Mouse (Mus musculus) neural tube, embryonic 13.5 days (tissue): Measurements from ENCODE around the gene Tmem184a. TPM values are rescaled to one million over a fixed set of nuclear protein-coding genes. Genes with fewer than 3 reads are reported as not detected.

Experiments used
- ATAC-seq: fragments of 200-750 bp; cut with Nextera tagmentation; 2 replicates; pipeline ENCODE4 v1.8.0; 2017; ENCODE audit warnings: low read depth, mild to moderate bottlenecking, moderate TSS enrichment, moderate library complexity
- H3K27ac ChIP-seq: fragments of 300-500 bp; sonication (generic); replicated peaks from 2 replicates; pipeline ENCODE4 v1.5.1; 2015; ENCODE audit warnings: moderate library complexity, mild to moderate bottlenecking, inconsistent platforms
- H3K27me3 ChIP-seq: fragments of 300-500 bp; sonication (generic); 2 replicates; pipeline ENCODE4 v1.6.1; 2015; ENCODE audit warnings: mild to moderate bottlenecking, inconsistent platforms
- H3K36me3 ChIP-seq: fragments of 300-500 bp; sonication (generic); 2 replicates; pipeline ENCODE4 v1.6.1; 2015; ENCODE audit warnings: mild to moderate bottlenecking, inconsistent platforms
- H3K4me1 ChIP-seq: fragments of 300-500 bp; sonication (generic); replicated peaks from 2 replicates; pipeline ENCODE4 v1.6.1; 2015; ENCODE audit warnings: inconsistent platforms
- H3K4me2 ChIP-seq: fragments of 300-500 bp; sonication (generic); 2 replicates; pipeline ENCODE4 v1.6.1; 2015; ENCODE audit warnings: inconsistent platforms, mild to moderate bottlenecking, moderate library complexity
- H3K4me3 ChIP-seq: fragments of 300-500 bp; sonication (generic); 2 replicates; pipeline ENCODE4 v1.5.1; 2015; ENCODE audit warnings: mild to moderate bottlenecking, inconsistent platforms
- H3K9ac ChIP-seq: fragments of 300-500 bp; sonication (generic); 2 replicates; pipeline ENCODE4 v1.6.1; 2015; ENCODE audit warnings: moderate library complexity, mild to moderate bottlenecking, inconsistent platforms
- H3K9me3 ChIP-seq: fragments of 300-500 bp; sonication (generic); 2 replicates; pipeline ENCODE4 v1.6.1; 2016; ENCODE audit warnings: inconsistent platforms
- WGBS: fragments of 180-500 bp; shearing (Covaris S2); methylation state at CpG from one replicate; pipeline ENCODE4 v1.1.7; 2015; 5-methylcytosine and 5-hydroxymethylcytosine counted together
- polyA plus RNA-seq: library from polyadenylated mRNA; unstranded; fragments of >200 nt; fragmentation: Nextera tagmentation; extraction: Ambion mirVana; gene quantifications from 2 replicates; pipeline ENCODE4 v1.2.1, GENCODE M21; 2015

Tmem184a gene
- polyA plus RNA-seq, 1 experiment from 2014 or later: 0.64 TPM

DNA sequence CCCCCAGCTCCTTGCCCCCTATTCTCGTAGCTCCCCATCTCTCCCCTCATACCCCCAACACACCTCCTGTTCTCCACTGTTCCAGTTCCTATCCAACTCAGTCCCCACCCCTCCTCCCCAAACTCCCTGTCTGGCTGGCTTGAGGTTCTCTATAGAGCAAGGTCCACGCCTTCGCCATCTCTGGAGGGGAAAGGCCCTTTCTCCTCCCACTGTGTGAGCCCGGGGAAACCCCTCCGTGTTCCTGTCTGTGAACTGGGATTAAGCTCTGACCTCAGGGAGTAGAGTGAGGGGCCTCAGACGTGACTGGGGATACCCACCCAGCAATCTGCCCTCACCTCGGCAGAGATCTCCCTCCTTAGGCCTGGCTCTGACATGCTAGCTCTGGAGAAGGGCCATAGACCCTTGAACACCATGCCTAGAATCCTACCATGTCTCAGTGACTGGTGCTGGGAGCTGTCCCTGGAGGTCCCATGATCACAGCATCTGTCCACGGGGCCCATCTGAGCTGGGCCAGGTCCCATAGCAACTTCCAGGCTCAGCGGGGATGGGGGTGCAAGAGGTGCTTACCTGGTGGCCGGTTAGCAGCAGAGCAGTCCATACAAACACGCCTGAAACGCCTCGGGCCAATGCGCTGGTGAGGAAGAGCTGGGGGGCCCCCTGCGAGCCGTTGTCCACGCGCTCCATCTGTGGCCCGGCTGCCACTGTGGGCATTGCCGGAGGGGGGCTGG lies 7.2 kb downstream of the Tmem184a start:
- no peak overlapping the region for H3K9ac ChIP-seq
- peaks cover 40% of the 10 kb centered on the region for H3K27me3 ChIP-seq
- no peak for ATAC-seq
- no peaks in the 10 kb centered on the region for H3K4me1 ChIP-seq
- H3K4me3 ChIP-seq: no peak overlapping the region
- 74% methylated on average over 20 of the region's 20 CpGs for WGBS
- H3K4me2 ChIP-seq: no peak overlapping the region
- no peak overlapping the region for H3K27ac ChIP-seq
- H3K9me3 ChIP-seq: no peaks in the 10 kb centered on the region
- no peaks in the 10 kb centered on the region for H3K36me3 ChIP-seq

DNA sequence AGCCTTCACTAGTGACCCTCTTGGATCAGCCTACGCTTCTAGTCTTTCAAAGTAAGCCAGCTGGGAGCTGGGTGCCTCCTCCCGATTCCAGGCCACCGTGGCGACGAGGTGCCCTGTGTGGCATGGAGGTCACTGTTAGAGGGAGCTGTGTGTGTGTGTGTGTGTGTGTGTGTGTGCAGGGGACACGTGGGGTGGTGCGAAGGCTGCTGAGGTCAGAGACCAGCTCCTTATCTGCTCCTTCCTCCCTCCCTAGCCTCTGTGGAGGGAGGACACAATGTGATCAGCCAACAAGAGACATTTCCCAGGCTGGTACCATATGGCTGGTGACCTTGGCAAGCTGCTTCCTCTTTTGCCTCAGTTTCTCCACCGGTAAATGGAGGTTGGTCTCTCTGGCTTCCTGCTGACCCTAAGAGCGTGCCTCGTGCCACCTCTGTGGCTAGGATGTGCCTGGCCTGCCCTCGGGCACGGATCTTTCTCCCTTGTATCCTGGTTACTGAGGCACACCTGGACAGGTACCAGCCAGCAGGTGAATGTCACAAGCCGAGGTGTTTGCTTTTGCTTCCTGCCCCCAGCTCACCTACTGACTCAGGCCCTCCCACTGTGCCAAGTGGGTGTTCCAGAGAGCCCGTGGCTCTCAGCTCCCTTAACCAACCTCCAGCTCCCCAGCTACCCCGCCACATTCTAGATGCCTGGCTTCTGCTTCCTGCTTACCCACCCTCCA lies 7.9 kb downstream of the Tmem184a start:
- peaks cover 40% of the 10 kb centered on the region for H3K27me3 ChIP-seq
- H3K4me3 ChIP-seq: no peak overlapping the region
- no peak overlapping the region for H3K9ac ChIP-seq
- no peak for ATAC-seq
- H3K4me1 ChIP-seq: no peaks in the 10 kb centered on the region
- H3K9me3 ChIP-seq: no peaks in the 10 kb centered on the region
- no peak overlapping the region for H3K27ac ChIP-seq
- no peak overlapping the region for H3K4me2 ChIP-seq
- WGBS: 79% methylated on average over 15 of the region's 15 CpGs
- H3K36me3 ChIP-seq: no peaks in the 10 kb centered on the region

DNA sequence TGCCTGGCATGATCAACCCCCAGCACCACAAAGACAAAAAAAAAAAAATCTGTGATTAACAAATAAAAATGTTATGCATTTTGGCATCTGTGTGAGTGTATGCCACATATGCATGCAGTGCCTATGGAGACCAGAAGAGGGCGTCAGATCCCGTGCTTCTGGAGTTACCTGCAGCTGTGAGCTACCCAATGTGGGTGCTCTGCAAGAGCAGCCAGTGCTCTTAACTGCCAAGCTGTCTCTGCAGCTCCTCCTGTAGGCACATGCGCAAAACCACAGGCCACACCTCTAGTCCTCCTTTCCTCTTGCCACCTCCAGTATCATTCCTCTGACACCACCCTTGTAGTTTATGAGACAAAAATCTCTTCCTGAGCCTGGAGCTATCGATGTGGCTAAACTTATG lies 10.3 kb downstream of the Tmem184a start:
- H3K27me3 ChIP-seq: peaks cover 23% of the 10 kb centered on the region
- no peaks in the 10 kb centered on the region for H3K36me3 ChIP-seq
- H3K4me2 ChIP-seq: no peak overlapping the region
- no peaks in the 10 kb centered on the region for H3K9me3 ChIP-seq
- H3K27ac ChIP-seq: no peak overlapping the region
- ATAC-seq: no peak
- WGBS: 51% methylated on average over 4 of the region's 4 CpGs
- peaks cover 1% of the 10 kb centered on the region; the same call in 1 of the 2 replicates for H3K4me1 ChIP-seq
- no peak overlapping the region for H3K4me3 ChIP-seq
- no peak overlapping the region for H3K9ac ChIP-seq

DNA sequence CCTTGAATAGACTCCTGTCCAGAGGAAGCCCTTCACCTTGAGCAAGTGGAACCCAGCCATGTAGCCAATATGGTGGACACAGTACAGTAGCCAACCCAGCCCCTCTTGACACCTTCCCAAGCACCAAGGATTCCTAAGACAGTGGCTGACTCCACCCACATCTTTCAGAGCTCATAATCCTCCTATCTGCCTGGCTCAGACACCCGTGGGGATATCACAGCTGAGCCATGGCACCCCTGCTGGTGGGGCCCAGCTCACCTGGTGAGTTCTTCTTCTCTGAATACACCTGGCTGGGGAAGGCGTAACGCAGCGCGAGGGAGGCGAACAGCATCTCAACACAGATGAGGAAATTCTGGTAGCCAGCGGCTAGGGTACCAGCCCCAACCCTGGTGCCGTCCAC lies 13.8 kb downstream of the Tmem184a start:
- Histone ChIP-seq H3K27me3 (no peaks in the 10 kb centered on the region; the same call in 1 of the 2 replicates), H3K9ac (no peak overlapping the region), H3K27ac (no peak overlapping the region), H3K36me3 (peaks cover 6% of the 10 kb centered on the region), H3K4me3 (no peak overlapping the region), H3K4me1 (peaks cover 12% of the 10 kb centered on the region), H3K4me2 (no peak overlapping the region), H3K9me3 (no peaks in the 10 kb centered on the region)
- ATAC-seq: no peak
- 91% methylated on average over 8 of the region's 8 CpGs for WGBS

DNA sequence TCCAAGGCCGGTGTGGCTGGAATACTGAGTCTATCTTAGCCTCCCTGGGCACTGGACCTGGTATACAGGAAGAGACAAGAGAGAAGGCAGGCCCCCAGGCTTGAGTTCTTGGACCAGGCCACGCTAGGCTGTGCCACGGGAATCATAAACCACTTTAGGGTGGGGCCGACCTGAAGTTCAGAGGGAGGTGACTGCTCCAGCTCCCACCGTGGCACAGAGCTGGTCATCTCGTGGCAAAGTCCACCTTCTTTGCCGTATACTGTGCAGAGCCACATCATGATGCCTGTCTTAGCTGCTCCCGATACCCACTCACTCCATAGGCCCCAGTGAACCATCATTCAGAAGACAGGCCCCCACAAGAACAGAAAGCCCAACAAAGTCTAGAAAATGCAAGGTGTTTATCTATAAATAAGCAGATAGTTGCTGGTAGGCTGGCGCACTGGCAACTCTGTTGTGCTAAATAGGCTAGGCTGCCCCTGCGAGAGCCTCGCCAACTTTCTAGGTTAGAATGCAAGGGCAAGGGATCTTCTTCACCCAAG lies 15.1 kb downstream of the Tmem184a start:
- no peak for ATAC-seq
- Histone ChIP-seq H3K9me3 (no peaks in the 10 kb centered on the region), H3K36me3 (peaks cover 19% of the 10 kb centered on the region), H3K9ac (no peak overlapping the region), H3K4me2 (no peak overlapping the region), H3K4me3 (no peak overlapping the region), H3K27ac (no peak overlapping the region), H3K4me1 (peaks cover 13% of the 10 kb centered on the region), H3K27me3 (no peaks in the 10 kb centered on the region; the same call in 1 of the 2 replicates)
- WGBS: 87% methylated on average over 11 of the region's 11 CpGs

DNA sequence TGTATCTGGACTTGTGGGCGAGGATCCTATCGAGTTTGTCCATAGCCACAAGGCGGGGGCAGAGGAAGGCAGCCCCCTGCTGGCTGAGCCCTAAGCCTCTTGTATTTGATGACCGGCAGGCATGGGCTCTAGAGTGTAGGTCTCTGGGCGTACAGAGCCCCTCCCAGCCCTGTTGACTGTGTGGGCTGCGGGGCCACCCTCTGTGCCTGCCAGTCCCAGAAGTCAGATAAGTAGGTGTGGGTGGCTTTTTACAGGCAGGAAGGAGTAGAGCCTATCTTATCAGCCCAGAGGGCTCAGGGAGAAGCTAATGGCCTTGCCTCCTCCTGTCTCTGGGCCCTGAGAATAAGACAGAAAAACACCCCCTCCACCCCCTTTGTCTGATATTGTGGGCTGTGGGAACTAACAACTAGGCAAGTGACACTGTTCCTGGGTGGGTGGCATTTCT lies 15.6 kb downstream of the Tmem184a start:
- no peak overlapping the region for H3K4me3 ChIP-seq
- H3K27me3 ChIP-seq: no peaks in the 10 kb centered on the region; the same call in 1 of the 2 replicates
- H3K36me3 ChIP-seq: peaks cover 21% of the 10 kb centered on the region
- 7% methylated on average over 6 of the region's 6 CpGs for WGBS
- H3K4me2 ChIP-seq: peak overlapping the region; percentile 27
- no peak overlapping the region for H3K27ac ChIP-seq
- H3K9me3 ChIP-seq: no peaks in the 10 kb centered on the region
- no peak overlapping the region for H3K9ac ChIP-seq
- H3K4me1 ChIP-seq: peaks cover 18% of the 10 kb centered on the region
- no peak for ATAC-seq

DNA sequence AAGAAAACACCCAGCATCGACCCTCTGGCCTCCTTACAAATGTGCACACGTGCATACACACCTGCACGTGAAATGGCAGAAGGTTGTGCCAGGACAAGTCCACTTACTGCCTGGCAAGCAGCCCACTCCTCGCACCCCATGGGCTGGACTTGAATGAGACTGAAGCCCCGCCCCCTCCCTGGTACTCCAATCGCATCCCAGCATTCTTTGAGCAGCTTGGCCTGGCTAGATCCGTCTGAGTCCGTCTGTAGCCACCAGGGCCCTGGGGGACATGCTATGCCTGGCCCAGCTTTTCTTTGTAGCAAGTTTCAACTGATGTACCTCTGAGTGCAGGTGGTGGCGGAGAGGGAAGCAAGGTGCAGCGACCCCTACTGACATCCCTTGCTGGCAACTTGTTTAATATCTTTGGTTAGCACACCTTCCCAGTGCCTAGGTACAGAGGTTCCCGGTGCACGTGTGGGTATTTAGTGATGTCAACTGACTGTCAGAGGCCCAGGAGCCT lies 16.1 kb downstream of the Tmem184a start:
- Histone ChIP-seq H3K9ac (no peak overlapping the region), H3K9me3 (no peaks in the 10 kb centered on the region), H3K36me3 (peaks cover 21% of the 10 kb centered on the region), H3K4me2 (peak overlapping the region; percentile 27), H3K27me3 (no peaks in the 10 kb centered on the region; the same call in 1 of the 2 replicates), H3K4me3 (no peak overlapping the region), H3K27ac (no peak overlapping the region), H3K4me1 (peaks cover 23% of the 10 kb centered on the region)
- ATAC-seq: peak; percentile 63
- 10% methylated on average over 12 of the region's 12 CpGs for WGBS

DNA sequence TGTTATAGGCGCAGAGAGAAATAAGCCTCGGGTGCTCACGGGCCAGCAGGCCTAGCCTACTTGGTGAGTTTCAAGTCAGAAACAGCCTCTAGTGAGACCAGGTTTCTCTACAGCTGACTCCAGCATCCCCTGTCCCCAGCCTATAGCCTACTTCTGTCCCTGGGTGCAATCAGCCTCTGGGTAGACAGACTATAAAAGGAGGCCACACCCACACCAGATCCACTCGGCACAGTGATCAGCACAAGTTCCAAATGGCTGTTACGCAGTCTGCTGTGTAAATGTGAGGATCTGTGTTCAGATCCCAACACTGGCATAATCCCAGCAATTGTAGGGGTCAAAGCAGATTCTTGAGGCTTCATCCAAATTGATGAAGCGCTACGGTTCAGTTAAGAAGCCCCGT lies 16.6 kb downstream of the Tmem184a start:
- peaks cover 27% of the 10 kb centered on the region for H3K4me1 ChIP-seq
- no peak overlapping the region for H3K27ac ChIP-seq
- H3K9me3 ChIP-seq: no peaks in the 10 kb centered on the region
- no peaks in the 10 kb centered on the region; the same call in 1 of the 2 replicates for H3K27me3 ChIP-seq
- ATAC-seq: no peak
- no peak overlapping the region for H3K4me3 ChIP-seq
- H3K4me2 ChIP-seq: peak overlapping the region; percentile 27; the same call in 1 of the 2 replicates
- peaks cover 21% of the 10 kb centered on the region for H3K36me3 ChIP-seq
- WGBS: 69% methylated on average over 8 of the region's 8 CpGs
- H3K9ac ChIP-seq: no peak overlapping the region

DNA sequence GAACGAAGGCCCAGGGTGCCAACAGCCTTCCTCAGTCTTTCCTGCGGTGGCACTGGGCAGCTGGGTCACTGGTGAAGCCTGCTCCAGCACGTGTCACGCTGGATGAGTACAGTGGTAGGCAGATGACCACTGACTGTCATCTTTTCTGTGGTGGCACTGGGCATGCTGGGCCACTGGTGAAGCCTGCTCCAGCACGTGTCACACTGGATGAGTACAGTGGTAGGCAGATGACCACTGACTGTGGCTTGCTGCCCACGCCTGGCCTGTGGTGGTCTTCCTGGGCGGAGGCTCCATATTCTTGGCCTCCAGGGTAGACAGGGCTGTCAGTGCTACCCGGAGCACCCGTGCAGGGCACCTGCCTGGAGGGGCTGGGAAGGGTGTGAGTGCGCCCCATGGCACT lies 17.8 kb downstream of the Tmem184a start:
- Histone ChIP-seq H3K9ac (no peak overlapping the region), H3K36me3 (peaks cover 21% of the 10 kb centered on the region), H3K4me1 (peaks cover 40% of the 10 kb centered on the region), H3K4me2 (no peak overlapping the region), H3K9me3 (no peaks in the 10 kb centered on the region), H3K27ac (no peak overlapping the region), H3K4me3 (no peak overlapping the region), H3K27me3 (no peaks in the 10 kb centered on the region; the same call in 1 of the 2 replicates)
- ATAC-seq: no peak
- WGBS: 92% methylated on average over 10 of the region's 10 CpGs

DNA sequence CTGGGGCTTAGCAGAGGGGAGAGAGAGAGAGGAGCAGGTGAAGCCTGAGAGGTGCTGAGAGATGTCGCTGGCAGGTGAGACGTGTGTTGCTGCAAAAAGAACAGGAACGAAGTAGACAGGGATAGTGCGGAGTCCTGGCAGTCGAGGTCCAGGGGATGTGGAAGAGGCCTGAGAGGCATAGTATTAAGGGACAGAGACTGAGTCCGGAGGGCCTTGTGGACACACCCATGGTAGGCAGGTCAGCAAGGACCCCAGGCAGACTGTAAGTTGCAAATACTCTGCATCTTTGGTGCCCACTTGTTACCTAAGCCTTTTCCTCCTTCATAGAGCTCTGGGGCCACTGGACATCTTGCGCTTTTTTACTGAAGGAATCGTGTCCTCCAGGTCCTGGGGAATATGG lies 18.5 kb downstream of the Tmem184a start:
- H3K27ac ChIP-seq: no peak overlapping the region
- no peaks in the 10 kb centered on the region; the same call in 1 of the 2 replicates for H3K27me3 ChIP-seq
- H3K9ac ChIP-seq: no peak overlapping the region
- peaks cover 47% of the 10 kb centered on the region for H3K4me1 ChIP-seq
- no peak overlapping the region for H3K4me3 ChIP-seq
- H3K36me3 ChIP-seq: peaks cover 21% of the 10 kb centered on the region
- no peaks in the 10 kb centered on the region for H3K9me3 ChIP-seq
- no peak for ATAC-seq
- 97% methylated on average over 8 of the region's 8 CpGs for WGBS
- H3K4me2 ChIP-seq: no peak overlapping the region

DNA sequence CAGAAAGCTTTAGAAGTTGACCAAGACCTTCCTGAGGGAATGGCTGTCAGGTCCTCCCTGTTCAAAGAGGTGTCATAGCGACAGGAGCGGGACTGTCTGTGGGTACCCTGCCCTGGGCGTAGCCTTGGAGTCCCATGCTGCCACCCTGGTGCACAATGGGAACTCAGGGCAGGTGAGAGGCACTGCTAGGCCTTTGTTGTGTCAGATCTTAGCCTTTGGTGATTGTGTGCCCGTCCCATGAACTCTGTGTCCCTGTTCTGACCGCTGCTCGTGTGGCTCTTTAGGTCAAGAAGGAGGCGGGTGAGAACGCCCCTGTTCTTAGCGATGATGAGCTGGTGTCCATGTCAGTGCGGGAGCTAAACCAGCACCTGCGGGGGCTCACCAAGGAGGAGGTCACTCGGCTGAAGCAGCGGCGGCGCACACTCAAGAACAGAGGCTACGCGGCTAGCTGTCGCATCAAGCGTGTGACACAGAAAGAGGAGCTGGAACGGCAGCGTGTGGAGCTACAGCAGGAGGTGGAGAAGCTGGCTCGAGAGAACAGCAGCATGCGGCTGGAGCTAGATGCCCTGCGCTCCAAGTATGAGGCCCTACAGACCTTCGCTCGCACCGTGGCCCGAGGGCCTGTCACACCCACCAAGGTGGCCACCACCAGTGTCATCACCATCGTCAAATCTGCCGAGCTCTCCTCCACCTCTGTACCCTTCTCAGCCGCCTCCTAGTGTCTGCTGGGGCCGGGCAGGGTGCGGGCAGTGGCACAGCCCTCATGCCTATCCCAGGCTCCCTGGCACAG lies 19.7 kb downstream of the Tmem184a start:
- WGBS: 95% methylated on average over 33 of the region's 33 CpGs
- peaks cover 3% of the 10 kb centered on the region; the same call in 1 of the 2 replicates for H3K27me3 ChIP-seq
- no peaks in the 10 kb centered on the region for H3K9me3 ChIP-seq
- no peak overlapping the region for H3K4me2 ChIP-seq
- H3K27ac ChIP-seq: no peak overlapping the region
- no peak overlapping the region for H3K9ac ChIP-seq
- no peak for ATAC-seq
- H3K36me3 ChIP-seq: peaks cover 21% of the 10 kb centered on the region
- peaks cover 59% of the 10 kb centered on the region for H3K4me1 ChIP-seq
- H3K4me3 ChIP-seq: no peak overlapping the region
